Mouse (Mus musculus) intestine, postnatal 0 days (tissue): Measurements from ENCODE around the gene Lefty1. TPM values are rescaled to one million over a fixed set of nuclear protein-coding genes. Genes with fewer than 3 reads are reported as not detected.
A peak's percentile ranks its signal among the peaks of the same experiment; 100 is the strongest.
"Not testable (repeated sequence)": the region's sequence is repeated elsewhere in the genome, so short reads cannot be mapped to it uniquely, and the experiment has no call there.

Source experiments
- ATAC-seq: fragments of 200-750 bp; cut with Nextera tagmentation; 2 replicates; pipeline ENCODE4 v1.8.0; 2017; ENCODE audit warnings: mild to moderate bottlenecking, moderate TSS enrichment, moderate library complexity
- H3K27ac ChIP-seq: fragments of 300-500 bp; sonication (generic); 2 replicates; pipeline ENCODE4 v1.5.1; 2014; ENCODE audit warnings: mild to moderate bottlenecking, low read depth, low read length, moderate library complexity
- H3K27me3 ChIP-seq: fragments of 300-500 bp; sonication (generic); replicated peaks from 2 replicates; pipeline ENCODE4 v1.6.1; 2014; ENCODE audit warnings: low read length, mixed read lengths; ENCODE audit not compliant: control insufficient read depth, insufficient read depth
- H3K36me3 ChIP-seq: fragments of 300-500 bp; sonication (generic); 2 replicates; pipeline ENCODE4 v1.6.1; 2014; ENCODE audit warnings: mild to moderate bottlenecking, moderate library complexity; ENCODE audit not compliant: control insufficient read depth, insufficient read depth
- H3K4me1 ChIP-seq: fragments of 300-500 bp; sonication (generic); replicated peaks from 2 replicates; pipeline ENCODE4 v1.6.1; 2014; ENCODE audit warnings: antibody characterized with exemption, low read length, mixed read lengths; ENCODE audit not compliant: control insufficient read depth, insufficient read depth
- H3K4me2 ChIP-seq: fragments of 300-500 bp; sonication (generic); replicated peaks from 2 replicates; pipeline ENCODE4 v1.6.1; 2014; ENCODE audit warnings: low read depth, mild to moderate bottlenecking, moderate library complexity
- H3K4me3 ChIP-seq: fragments of 300-500 bp; sonication (generic); 2 replicates; pipeline ENCODE4 v1.5.1; 2014; ENCODE audit warnings: low read depth, low read length
- H3K9ac ChIP-seq: fragments of 300-500 bp; sonication (generic); 2 replicates; pipeline ENCODE4 v1.6.1; 2014; ENCODE audit warnings: mild to moderate bottlenecking, low read depth, low read length
- H3K9me3 ChIP-seq: fragments of 300-500 bp; sonication (generic); 2 replicates; pipeline ENCODE4 v1.6.1; 2016; ENCODE audit warnings: mixed run types; ENCODE audit not compliant: control insufficient read depth
- CTCF ChIP-seq: sonication (generic); IDR thresholded peaks from 2 replicates; pipeline ENCODE4 v1.5.1; 2016; ENCODE audit warnings: low read depth, mild to moderate bottlenecking, control low read depth, antibody characterized with exemption, moderate library complexity
- WGBS: fragments of 180-500 bp; shearing (Covaris S2); extraction: QIAGEN DNeasy Blood & Tissue Kit; methylation state at CpG from one replicate; pipeline ENCODE4 v1.1.7; 2014; 5-methylcytosine and 5-hydroxymethylcytosine counted together
- polyA plus RNA-seq: library from polyadenylated mRNA; unstranded; fragments of >200 nt; fragmentation: Nextera tagmentation; extraction: Ambion mirVana; gene quantifications from 2 replicates; pipeline ENCODE4 v1.2.1, GENCODE M21; 2015

Lefty1 gene
- polyA plus RNA-seq, 1 experiment from 2014 or later: 0.90 TPM

DNA sequence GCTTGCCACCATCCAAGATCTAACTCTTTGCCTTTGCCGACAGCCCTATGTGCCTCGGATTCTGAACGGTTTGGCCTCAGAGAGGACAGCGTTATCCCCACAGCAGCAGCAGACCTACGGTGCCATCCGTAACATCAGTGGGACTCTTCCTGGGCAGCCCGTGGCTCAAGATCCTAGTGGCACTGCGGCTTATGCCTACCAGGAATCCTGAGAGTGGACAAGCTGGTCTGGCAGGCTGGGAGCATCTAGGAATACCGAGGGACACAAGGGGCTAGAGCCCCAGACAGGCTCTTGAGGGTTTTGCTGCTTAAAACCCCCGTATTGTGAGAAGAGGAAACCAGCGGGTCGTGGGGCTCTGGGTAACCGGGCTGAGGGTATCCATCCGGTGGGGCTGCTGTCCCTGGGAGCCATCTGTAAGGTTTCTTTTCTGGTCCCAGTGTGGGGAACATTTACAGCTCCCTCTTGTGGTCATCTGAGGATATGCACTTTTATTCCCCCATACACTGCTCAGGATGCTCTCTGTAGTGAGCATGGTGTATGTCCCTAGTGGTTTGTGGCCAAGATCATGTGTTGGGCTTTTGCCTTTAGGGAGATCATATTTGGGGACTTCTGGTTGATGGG lies 39.4 kb downstream of the Lefty1 start:
- Histone ChIP-seq H3K9ac (no peak overlapping the region), H3K4me2 (no peak overlapping the region), H3K36me3 (peaks cover 33% of the 10 kb centered on the region; the same call in 1 of the 2 replicates), H3K4me1 (no peaks in the 10 kb centered on the region), H3K4me3 (no peak overlapping the region), H3K9me3 (no peaks in the 10 kb centered on the region), H3K27me3 (no peaks in the 10 kb centered on the region), H3K27ac (no peak overlapping the region)
- 65% methylated on average over 14 of the region's 14 CpGs for WGBS
- peak; percentile 91 for TF ChIP-seq CTCF
- ATAC-seq: peak; percentile 25; the same call in 1 of the 2 replicates

DNA sequence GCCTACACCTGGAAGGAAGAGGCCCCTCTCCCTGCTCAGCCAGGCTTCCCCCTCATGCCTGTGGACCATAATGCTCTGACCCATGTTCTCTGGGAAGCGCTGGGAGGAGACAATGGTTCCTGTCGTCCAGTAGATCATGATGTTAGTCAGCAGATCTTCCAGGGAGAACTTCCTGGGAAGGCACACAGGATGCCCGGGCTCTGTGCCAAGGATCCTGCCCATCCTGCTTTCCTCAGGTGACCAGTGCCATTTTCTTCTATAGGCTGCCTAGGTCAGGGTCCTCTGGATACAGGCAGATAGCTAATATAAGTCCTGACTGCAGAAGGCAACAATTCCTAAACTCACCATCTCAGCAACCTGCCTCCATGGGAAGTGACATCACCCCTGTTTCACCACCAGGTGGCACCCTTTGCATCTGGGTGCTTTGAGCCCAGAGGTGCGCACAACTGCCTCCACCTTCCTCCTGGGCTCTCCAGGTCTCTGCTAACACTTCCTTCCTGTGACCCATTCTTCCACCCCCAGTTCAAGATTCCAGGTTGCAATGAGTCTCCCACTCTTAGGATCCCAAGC lies 41.4 kb downstream of the Lefty1 start:
- H3K4me1 ChIP-seq: no peaks in the 10 kb centered on the region
- no peaks in the 10 kb centered on the region for H3K9me3 ChIP-seq
- peaks cover 27% of the 10 kb centered on the region; the same call in 1 of the 2 replicates for H3K36me3 ChIP-seq
- no peak overlapping the region for H3K4me3 ChIP-seq
- H3K9ac ChIP-seq: no peak overlapping the region
- TF ChIP-seq CTCF: peak; percentile 90
- H3K4me2 ChIP-seq: no peak overlapping the region
- H3K27ac ChIP-seq: no peak overlapping the region
- no peak for ATAC-seq
- 65% methylated on average over 4 of the region's 4 CpGs for WGBS
- no peaks in the 10 kb centered on the region for H3K27me3 ChIP-seq

DNA sequence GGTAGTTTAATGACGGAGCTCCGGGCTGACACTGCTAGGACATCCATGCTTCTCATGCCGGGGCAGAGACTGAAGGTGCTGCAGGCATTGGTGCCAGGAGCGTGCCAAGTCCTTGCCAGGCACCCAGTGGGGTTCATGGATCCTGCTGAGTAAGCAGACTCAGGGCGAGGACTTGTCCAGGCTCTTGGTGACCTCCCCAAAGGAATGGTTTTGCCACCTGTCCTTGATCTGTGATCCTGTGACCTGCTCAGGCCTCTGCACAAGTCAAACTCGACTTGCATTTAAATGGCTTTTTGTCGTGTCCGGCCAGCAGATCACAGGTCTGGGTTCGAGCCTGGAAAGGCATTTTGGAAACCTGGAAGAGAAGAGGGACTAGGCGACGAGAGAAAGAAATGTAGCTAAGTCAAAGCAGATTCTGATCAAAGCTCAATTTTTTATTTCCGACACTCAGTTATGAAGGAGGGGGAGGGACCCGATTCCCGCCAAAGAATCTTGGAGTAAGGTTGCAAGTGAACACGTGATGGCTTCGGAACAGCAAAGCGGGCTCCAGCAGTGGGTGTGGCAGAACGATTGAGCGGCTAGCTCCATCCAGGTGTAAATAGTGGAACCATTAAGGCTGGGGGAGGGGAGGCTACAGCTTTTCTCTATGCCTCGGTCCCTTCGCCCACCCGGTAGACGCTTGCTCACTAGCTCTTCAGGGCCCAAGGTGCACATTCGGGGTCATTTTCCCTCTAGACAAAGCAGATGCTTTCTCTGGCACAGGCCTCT lies 44.8 kb downstream of the Lefty1 start:
- no peak for ATAC-seq
- H3K4me2 ChIP-seq: no peak overlapping the region
- H3K9ac ChIP-seq: no peak overlapping the region
- TF ChIP-seq CTCF: no peak
- H3K36me3 ChIP-seq: no peaks in the 10 kb centered on the region
- H3K27me3 ChIP-seq: no peaks in the 10 kb centered on the region
- no peaks in the 10 kb centered on the region for H3K4me1 ChIP-seq
- H3K27ac ChIP-seq: no peak overlapping the region
- H3K4me3 ChIP-seq: no peak overlapping the region
- no peaks in the 10 kb centered on the region for H3K9me3 ChIP-seq
- WGBS: 75% methylated on average over 24 of the region's 24 CpGs

DNA sequence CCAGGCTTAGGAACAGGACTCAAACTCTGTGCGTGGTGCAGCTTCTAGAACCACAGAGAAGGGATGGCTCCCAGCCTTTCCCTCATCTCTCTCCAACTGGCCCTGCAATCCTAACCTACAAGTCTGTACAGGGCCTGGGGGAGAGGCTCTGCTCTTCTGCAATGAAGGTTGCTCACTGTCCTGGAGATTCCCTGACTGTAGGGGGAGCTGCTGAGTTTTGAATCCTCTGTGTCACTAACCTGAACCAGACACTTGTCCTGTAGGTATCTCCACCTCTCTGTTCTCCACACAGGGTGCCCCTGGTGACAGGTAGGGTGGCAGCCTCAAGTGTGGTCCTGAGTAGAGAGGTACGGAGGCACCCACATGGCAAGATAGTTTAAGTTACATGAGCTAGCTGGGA lies 45.6 kb downstream of the Lefty1 start:
- no peaks in the 10 kb centered on the region for H3K4me1 ChIP-seq
- no peak for ATAC-seq
- no peaks in the 10 kb centered on the region for H3K27me3 ChIP-seq
- no peak overlapping the region for H3K27ac ChIP-seq
- 62% methylated on average over 2 of the region's 2 CpGs for WGBS
- peak; percentile 63 for TF ChIP-seq CTCF
- no peak overlapping the region for H3K4me3 ChIP-seq
- H3K9me3 ChIP-seq: no peaks in the 10 kb centered on the region
- H3K9ac ChIP-seq: no peak overlapping the region
- no peaks in the 10 kb centered on the region for H3K36me3 ChIP-seq
- H3K4me2 ChIP-seq: no peak overlapping the region

DNA sequence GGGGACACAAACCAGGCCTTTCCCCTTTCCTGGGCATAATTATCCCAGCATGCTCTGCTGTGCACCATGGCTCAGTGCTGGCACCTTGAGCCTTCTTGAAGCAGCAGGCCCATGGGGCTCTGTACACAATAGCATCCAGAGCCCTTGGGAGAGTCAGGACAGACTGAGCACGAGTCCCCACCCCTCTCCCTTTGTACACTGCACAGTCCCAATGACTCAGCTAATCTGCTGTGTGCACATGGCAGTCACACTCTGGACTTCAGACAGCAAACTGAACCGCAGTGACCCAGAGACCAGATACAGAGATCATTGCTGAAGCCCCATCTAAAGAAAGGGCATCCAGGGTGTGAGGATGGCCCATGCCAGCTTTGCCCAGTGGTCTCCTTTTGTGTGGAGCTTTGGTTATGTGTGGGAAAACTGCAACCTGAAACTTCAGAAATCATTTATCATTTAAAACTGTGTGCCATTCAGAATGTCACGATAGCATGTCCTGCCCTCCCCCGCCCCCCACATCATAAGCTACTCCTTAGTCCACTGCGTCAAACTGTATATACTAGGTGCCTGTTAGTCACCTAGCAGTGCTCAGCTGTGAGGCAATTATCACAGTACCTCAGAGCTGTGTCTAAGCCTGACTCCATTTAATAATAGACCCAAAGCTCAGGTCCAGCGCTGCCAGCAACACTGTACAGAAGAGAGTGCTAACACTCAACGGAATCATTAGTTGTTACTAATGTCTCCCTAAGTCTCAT lies 46.6 kb downstream of the Lefty1 start:
- 59% methylated on average over 7 of the region's 7 CpGs for WGBS
- not testable (repeated sequence) for H3K36me3 ChIP-seq, H3K27me3 ChIP-seq, H3K27ac ChIP-seq, H3K9me3 ChIP-seq, H3K4me2 ChIP-seq, H3K4me1 ChIP-seq, H3K4me3 ChIP-seq, H3K9ac ChIP-seq
- ATAC-seq: peak; percentile 92

DNA sequence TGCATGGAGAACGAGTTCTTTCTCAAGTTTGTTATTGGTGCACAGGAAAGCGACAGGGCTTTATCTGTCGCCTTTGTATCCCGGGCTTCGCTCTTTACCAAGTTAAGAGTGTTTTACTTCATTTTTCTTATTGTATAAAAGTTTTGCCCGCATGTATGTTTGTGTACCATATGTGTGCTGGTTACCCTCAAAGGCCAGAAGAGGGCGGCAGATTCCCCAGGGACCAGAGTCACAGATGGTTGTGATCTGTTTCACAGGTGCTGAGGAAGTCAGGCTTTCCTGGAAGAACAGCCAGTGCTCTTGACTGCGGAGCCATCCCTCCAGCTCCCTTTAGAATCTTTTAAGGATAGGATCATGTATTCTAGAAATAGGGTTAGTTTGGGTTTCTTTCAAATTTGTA lies 51.9 kb downstream of the Lefty1 start:
- H3K36me3 ChIP-seq: no peaks in the 10 kb centered on the region
- H3K4me1 ChIP-seq: no peaks in the 10 kb centered on the region
- 91% methylated on average over 8 of the region's 8 CpGs for WGBS
- H3K4me2 ChIP-seq: no peak overlapping the region
- no peaks in the 10 kb centered on the region for H3K27me3 ChIP-seq
- no peak overlapping the region for H3K27ac ChIP-seq
- H3K4me3 ChIP-seq: no peak overlapping the region
- peak; percentile 33 for TF ChIP-seq CTCF
- no peaks in the 10 kb centered on the region for H3K9me3 ChIP-seq
- no peak overlapping the region for H3K9ac ChIP-seq
- no peak for ATAC-seq
